Mouse (Mus musculus): ENCODE results near the gene Apmap. TPM values are rescaled to one million over a fixed set of nuclear protein-coding genes. Genes with fewer than 3 reads are reported as not detected.

The Apmap gene
- polyA plus RNA-seq, 1 experiment from 2014 or later: 28.4 TPM

GRCm38 (mm10) chr2:150607086-150607485, 1.3 kb downstream of the Apmap start:
- Histone ChIP-seq H3K36me3 (no peaks in the 10 kb centered on the region), H3K4me3 (peak overlapping the region; percentile 93), H3K27ac (no peak overlapping the region), H3K9ac (0 out of 2 replicates have a peak overlapping the region, but pooled peaks have one; percentile 89), H3K9me3 (no peaks in the 10 kb centered on the region), H3K4me2 (replicated peaks) (peak overlapping the region; percentile 90), H3K4me1 (peaks cover 14% of the 10 kb centered on the region), H3K27me3 (0 out of 2 replicates have a peak, but pooled peaks cover 2% of the 10 kb centered on the region)
- no peak for ATAC-seq (ENCODE audit: low FRiP score, low read depth)
- WGBS: 60% methylated on average over 1 of the region's 1 CpGs

DNA sequence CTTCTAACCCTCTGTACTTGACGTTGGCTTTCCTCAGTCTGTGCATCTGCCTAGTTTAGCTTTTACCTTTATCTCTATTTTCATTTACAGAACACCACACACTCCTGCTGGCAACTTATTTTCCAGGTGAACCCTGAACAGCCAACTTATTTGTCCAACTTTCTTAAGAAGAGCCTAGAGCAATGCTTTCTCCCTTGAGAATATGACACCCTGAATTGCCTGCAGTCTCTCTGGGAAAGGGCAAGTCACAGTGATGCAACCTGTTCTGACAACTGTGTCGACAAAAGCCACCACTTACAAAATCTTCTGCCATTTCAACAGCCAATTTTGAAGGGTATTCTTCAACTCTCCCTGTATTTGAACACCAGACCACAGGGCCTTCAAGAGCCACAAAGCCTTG, 3.6 kb downstream of the Apmap start:
- H3K4me1 ChIP-seq: peaks cover 14% of the 10 kb centered on the region
- no peak overlapping the region for H3K9ac ChIP-seq
- H3K9me3 ChIP-seq: no peaks in the 10 kb centered on the region
- no peak overlapping the region for H3K4me3 ChIP-seq
- no peaks in the 10 kb centered on the region for H3K27me3 ChIP-seq
- ATAC-seq (ENCODE audit: low FRiP score, low read depth): no peak
- 76% methylated on average over 2 of the region's 2 CpGs for WGBS
- H3K27ac ChIP-seq: no peak overlapping the region
- no peak overlapping the region for H3K4me2 ChIP-seq (replicated peaks)
- no peaks in the 10 kb centered on the region for H3K36me3 ChIP-seq

- no peak overlapping the region for H3K4me2 ChIP-seq (replicated peaks)
- H3K4me1 ChIP-seq: peaks cover 2% of the 10 kb centered on the region
- no peaks in the 10 kb centered on the region for H3K27me3 ChIP-seq
- no peaks in the 10 kb centered on the region for H3K9me3 ChIP-seq
- 86% methylated on average over 2 of the region's 2 CpGs for WGBS
- no peak overlapping the region for H3K27ac ChIP-seq
- ATAC-seq (ENCODE audit: low FRiP score, low read depth): no peak
- no peak overlapping the region for H3K4me3 ChIP-seq
- H3K36me3 ChIP-seq: no peaks in the 10 kb centered on the region
- no peak overlapping the region for H3K9ac ChIP-seq
These were observed 6.2 kb downstream of the Apmap start for GRCm38 (mm10) chr2:150602166-150602565.

DNA sequence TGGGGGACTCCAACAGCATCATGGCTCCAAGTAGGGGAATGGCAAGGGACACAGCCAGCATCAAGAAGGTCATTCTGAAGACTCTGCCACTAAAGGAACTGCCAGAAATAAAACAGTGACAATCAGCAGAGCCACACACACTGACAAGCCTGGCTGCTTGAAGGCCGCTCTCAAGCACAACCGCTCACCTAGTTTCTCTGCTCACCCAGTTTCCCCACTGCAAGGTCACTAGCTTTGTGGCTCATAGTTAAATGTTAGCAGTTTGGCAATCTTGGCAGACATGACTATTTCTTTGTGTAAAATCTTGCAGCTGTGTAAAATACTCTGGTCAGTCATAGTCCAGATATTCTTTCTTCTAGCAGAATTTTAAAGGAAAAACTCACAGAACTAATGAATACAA, 8.1 kb downstream of the Apmap start:
- 89% methylated on average over 2 of the region's 2 CpGs for WGBS
- Histone ChIP-seq H3K27ac (no peak overlapping the region), H3K9me3 (no peaks in the 10 kb centered on the region), H3K4me1 (no peaks in the 10 kb centered on the region), H3K27me3 (no peaks in the 10 kb centered on the region), H3K9ac (no peak overlapping the region), H3K36me3 (0 out of 2 replicates have a peak, but pooled peaks cover 4% of the 10 kb centered on the region), H3K4me3 (no peak overlapping the region), H3K4me2 (replicated peaks) (no peak overlapping the region)
- no peak for ATAC-seq (ENCODE audit: low FRiP score, low read depth)

- no peak overlapping the region for H3K4me2 ChIP-seq (replicated peaks)
- WGBS: 92% methylated on average over 3 of the region's 3 CpGs
- H3K4me3 ChIP-seq: no peak overlapping the region
- H3K27ac ChIP-seq: no peak overlapping the region
- H3K36me3 ChIP-seq: peaks cover 19% of the 10 kb centered on the region
- ATAC-seq (ENCODE audit: low FRiP score, low read depth): no peak
- H3K4me1 ChIP-seq: no peaks in the 10 kb centered on the region
- H3K27me3 ChIP-seq: no peaks in the 10 kb centered on the region
- H3K9ac ChIP-seq: no peak overlapping the region
- no peaks in the 10 kb centered on the region for H3K9me3 ChIP-seq
These were observed 12.8 kb downstream of the Apmap start for GRCm38 (mm10) chr2:150595411-150596190.

- WGBS: 85% methylated on average over 11 of the region's 11 CpGs
These were observed 19.3 kb downstream of the Apmap start for GRCm38 (mm10) chr2:150589076-150589475.

DNA sequence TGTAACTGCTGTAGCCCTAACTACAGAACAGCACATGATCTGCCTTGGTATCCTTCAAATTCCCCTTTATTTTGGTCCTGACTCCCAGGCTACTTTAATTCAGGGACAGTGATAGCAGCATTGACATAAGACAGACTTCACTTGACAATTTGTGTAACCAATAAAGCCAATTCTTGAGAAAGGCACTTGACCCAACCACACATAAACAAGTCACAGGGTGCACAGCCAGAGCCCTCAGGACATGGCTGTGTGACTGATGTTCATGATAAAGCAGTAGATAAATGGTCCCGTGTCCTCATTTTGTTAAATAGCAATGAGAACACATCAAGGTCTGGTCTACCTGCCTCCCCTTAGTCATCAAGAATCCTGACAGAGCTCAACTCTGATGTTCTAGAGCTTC, 28.7 kb downstream of the Apmap start:
- Histone ChIP-seq H3K4me2 (replicated peaks) (no peak overlapping the region), H3K9ac (no peak overlapping the region), H3K36me3 (peaks cover 27% of the 10 kb centered on the region), H3K27ac (no peak overlapping the region), H3K4me1 (no peaks in the 10 kb centered on the region), H3K27me3 (no peaks in the 10 kb centered on the region), H3K9me3 (no peaks in the 10 kb centered on the region), H3K4me3 (no peak overlapping the region)
- WGBS: 62% methylated on average over 1 of the region's 1 CpGs
- no peak for ATAC-seq (ENCODE audit: low FRiP score, low read depth)

More at GRCm38 (mm10) chr2:150589076-150589475, 19.3 kb downstream of the Apmap start:
- Histone ChIP-seq H3K4me1 (no peaks in the 10 kb centered on the region), H3K27ac (no peak overlapping the region), H3K4me3 (no peak overlapping the region), H3K9ac (no peak overlapping the region), H3K9me3 (no peaks in the 10 kb centered on the region), H3K4me2 (replicated peaks) (no peak overlapping the region), H3K27me3 (no peaks in the 10 kb centered on the region), H3K36me3 (peaks cover 67% of the 10 kb centered on the region)
- no peak for ATAC-seq (ENCODE audit: low FRiP score, low read depth)

- Histone ChIP-seq H3K4me2 (replicated peaks) (no peak overlapping the region), H3K4me1 (no peaks in the 10 kb centered on the region), H3K36me3 (peaks cover 16% of the 10 kb centered on the region), H3K27me3 (no peaks in the 10 kb centered on the region), H3K9ac (no peak overlapping the region), H3K4me3 (no peak overlapping the region), H3K27ac (no peak overlapping the region), H3K9me3 (no peaks in the 10 kb centered on the region)
- 82% methylated on average over 5 of the region's 5 CpGs for WGBS
- ATAC-seq (ENCODE audit: low FRiP score, low read depth): no peak
These were observed 29.8 kb downstream of the Apmap start for GRCm38 (mm10) chr2:150578603-150579002.

- Histone ChIP-seq H3K36me3 (peaks cover 8% of the 10 kb centered on the region; the same call in 1 of the 2 replicates), H3K27me3 (no peaks in the 10 kb centered on the region), H3K9me3 (no peaks in the 10 kb centered on the region), H3K27ac (no peak overlapping the region), H3K4me1 (no peaks in the 10 kb centered on the region), H3K9ac (no peak overlapping the region), H3K4me3 (no peak overlapping the region), H3K4me2 (replicated peaks) (no peak overlapping the region)
- WGBS: 100% methylated on average over 1 of the region's 1 CpGs
- no peak for ATAC-seq (ENCODE audit: low FRiP score, low read depth)
These were observed 32.1 kb downstream of the Apmap start for GRCm38 (mm10) chr2:150576256-150576655.

- H3K4me3 ChIP-seq: no peak overlapping the region
- no peak overlapping the region for H3K4me2 ChIP-seq (replicated peaks)
- peaks cover 5% of the 10 kb centered on the region; the same call in 1 of the 2 replicates for H3K36me3 ChIP-seq
- no peaks in the 10 kb centered on the region for H3K9me3 ChIP-seq
- ATAC-seq (ENCODE audit: low FRiP score, low read depth): no peak
- no peak overlapping the region for H3K27ac ChIP-seq
- no peak overlapping the region for H3K9ac ChIP-seq
- WGBS: 83% methylated on average over 3 of the region's 3 CpGs
- H3K27me3 ChIP-seq: no peaks in the 10 kb centered on the region
- no peaks in the 10 kb centered on the region for H3K4me1 ChIP-seq
These were observed 35.9 kb downstream of the Apmap start for GRCm38 (mm10) chr2:150572463-150572862.

GRCm38 (mm10) chr2:150570761-150571160, 37.6 kb downstream of the Apmap start:
- 83% methylated on average over 2 of the region's 2 CpGs for WGBS
- ATAC-seq (ENCODE audit: low FRiP score, low read depth): no peak

DNA sequence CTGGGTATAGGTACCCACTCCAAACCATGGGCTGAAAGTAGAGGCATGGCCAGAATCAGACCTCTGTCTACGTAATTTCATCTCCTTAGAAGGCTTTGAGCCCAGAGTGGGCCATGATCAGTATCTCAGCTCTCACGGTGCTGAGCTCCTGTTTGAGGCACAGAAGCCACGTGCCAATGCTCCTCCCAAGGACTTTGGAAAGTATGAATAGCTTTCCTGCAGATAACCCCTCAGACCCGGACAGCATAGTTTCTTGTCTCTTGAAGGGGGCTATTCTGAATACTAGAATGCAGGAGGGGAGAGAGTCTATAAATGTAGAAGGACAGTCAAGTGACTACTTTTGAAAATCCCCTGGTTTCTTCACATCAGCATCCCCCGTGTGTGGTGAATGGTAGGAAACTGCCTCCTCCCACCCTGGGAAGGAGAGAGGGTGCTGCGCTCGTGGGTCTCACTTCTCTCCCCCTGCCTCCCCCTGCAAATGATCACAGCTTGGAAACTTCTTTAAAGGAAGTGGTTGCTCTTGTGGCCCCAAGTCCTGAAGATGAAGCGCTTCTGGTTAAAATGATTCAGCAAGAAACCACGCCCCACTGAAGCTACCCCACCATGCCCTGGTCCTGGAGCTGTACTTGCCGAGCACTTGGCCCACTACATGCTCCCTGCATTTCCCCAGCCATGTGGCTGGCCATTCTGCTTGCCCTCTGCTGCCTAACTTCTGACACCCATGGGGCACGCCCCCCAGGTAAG, 38.3 kb downstream of the Apmap start, which contains the start of gene Cst7:
TSS of gene Cst7 (plus strand) at position 569 of the 744 bp plus-strand sequence.
- ATAC-seq (ENCODE audit: low FRiP score, low read depth): no peak
- Histone ChIP-seq H3K4me1 (no peaks in the 10 kb centered on the region), H3K27me3 (no peaks in the 10 kb centered on the region), H3K4me2 (replicated peaks) (no peak within 1 kb of the TSS), H3K36me3 (no peaks in the 10 kb centered on the region), H3K9ac (no peak within 1 kb of the TSS), H3K9me3 (no peaks in the 10 kb centered on the region), H3K4me3 (no peak within 1 kb of the TSS), H3K27ac (no peak within 1 kb of the TSS)
- 79% methylated on average over 11 of the region's 11 CpGs for WGBS

More at GRCm38 (mm10) chr2:150570761-150571160, 37.6 kb downstream of the Apmap start:
- no peak overlapping the region for H3K9ac ChIP-seq
- H3K27me3 ChIP-seq: no peaks in the 10 kb centered on the region
- H3K4me1 ChIP-seq: no peaks in the 10 kb centered on the region
- H3K4me3 ChIP-seq: no peak overlapping the region
- no peak overlapping the region for H3K27ac ChIP-seq
- H3K36me3 ChIP-seq: no peaks in the 10 kb centered on the region; the same call in 1 of the 2 replicates
- H3K9me3 ChIP-seq: no peaks in the 10 kb centered on the region
- H3K4me2 ChIP-seq (replicated peaks): no peak overlapping the region

Measured in limb, embryonic 13.5 days (tissue).